Mouse (Mus musculus): ENCODE results near the gene Kcng3.

The Kcng3 gene

GRCm38 (mm10) chr17:83630787-83631678 lies 662 bp downstream of the Kcng3 start:
- DNase-seq (ENCODE audit: low spot score in 2 of 2), result peak in 1 of 2 experiments; percentile 29

- DNase-seq (ENCODE audit: low spot score in 2 of 2), result no peak
These were observed 17.8 kb downstream of the Kcng3 start for GRCm38 (mm10) chr17:83613907-83614306.

- no peak for DNase-seq (ENCODE audit: low spot score in 2 of 2)
These were observed 22.2 kb downstream of the Kcng3 start for GRCm38 (mm10) chr17:83609532-83609931.

GRCm38 (mm10) chr17:83600976-83601375 lies 30.7 kb downstream of the Kcng3 start:
- DNase-seq (ENCODE audit: low spot score in 2 of 2), result peak; percentile 26 to 43

- DNase-seq (ENCODE audit: low spot score in 2 of 2), result no peak
These were observed 35.7 kb downstream of the Kcng3 start for GRCm38 (mm10) chr17:83595966-83596365.

GRCm38 (mm10) chr17:83594526-83594925 lies 37.2 kb downstream of the Kcng3 start:
- DNase-seq (ENCODE audit: low spot score in 2 of 2), result no peak

- no peak for DNase-seq (ENCODE audit: low spot score in 2 of 2)
These were observed 38.3 kb downstream of the Kcng3 start for GRCm38 (mm10) chr17:83593396-83593795.

GRCm38 (mm10) chr17:83588663-83589341 lies 42.9 kb downstream of the Kcng3 start:
- no peak for DNase-seq (ENCODE audit: low spot score in 2 of 2)

GRCm38 (mm10) chr17:83587731-83588130 lies 44.0 kb downstream of the Kcng3 start:
- peak; percentile 48 to 71 for DNase-seq (ENCODE audit: low spot score in 2 of 2)

- DNase-seq (ENCODE audit: low spot score in 2 of 2), result no peak
These were observed 49.1 kb downstream of the Kcng3 start for GRCm38 (mm10) chr17:83582585-83582984.

GRCm38 (mm10) chr17:83580734-83581133 lies 51.0 kb downstream of the Kcng3 start:
- no peak for DNase-seq (ENCODE audit: low spot score in 2 of 2)

- no peak for DNase-seq (ENCODE audit: low spot score in 2 of 2)
These were observed 54.8 kb downstream of the Kcng3 start for GRCm38 (mm10) chr17:83576810-83577371.

- no peak for DNase-seq (ENCODE audit: low spot score in 2 of 2)
These were observed 57.1 kb downstream of the Kcng3 start for GRCm38 (mm10) chr17:83574615-83575014.

- DNase-seq (ENCODE audit: low spot score in 2 of 2), result no peak
These were observed 58.6 kb downstream of the Kcng3 start for GRCm38 (mm10) chr17:83573128-83573527.

- DNase-seq (ENCODE audit: low spot score in 2 of 2), result no peak
These were observed 59.3 kb downstream of the Kcng3 start for GRCm38 (mm10) chr17:83572366-83572765.

GRCm38 (mm10) chr17:83567375-83567774 lies 64.3 kb downstream of the Kcng3 start:
- no peak for DNase-seq (ENCODE audit: low spot score in 2 of 2)

- DNase-seq (ENCODE audit: low spot score in 2 of 2), result no peak
These were observed 66.2 kb downstream of the Kcng3 start for GRCm38 (mm10) chr17:83565506-83565905.

GRCm38 (mm10) chr17:83564119-83564820 lies 67.4 kb downstream of the Kcng3 start:
- DNase-seq (ENCODE audit: low spot score in 2 of 2), result no peak

GRCm38 (mm10) chr17:83563703-83564111 lies 68.0 kb downstream of the Kcng3 start:
- peak in 1 of 2 experiments; percentile 33 for DNase-seq (ENCODE audit: low spot score in 2 of 2)

GRCm38 (mm10) chr17:83562153-83563010 lies 69.3 kb downstream of the Kcng3 start:
- no peak for DNase-seq (ENCODE audit: low spot score in 2 of 2)

- DNase-seq (ENCODE audit: low spot score in 2 of 2), result no peak
These were observed 72.6 kb downstream of the Kcng3 start for GRCm38 (mm10) chr17:83559081-83559480.
